Mouse (Mus musculus): ENCODE measurements at regions not wholly inside any gene's neighbourhood (a gene's known extent, or its start where the extent isn't known, plus 50 kb on each side); places are given as distances from the start of the nearest gene placed in this dataset.
"Not testable (repeated sequence)": the region's sequence is repeated elsewhere in the genome, so short reads cannot be mapped to it uniquely, and the experiment has no call there.

- Histone ChIP-seq H3K27ac (ENCODE audit: low read depth, low read length) (no peak overlapping the region), H3K27me3 (replicated peaks; ENCODE audit: control insufficient read depth, insufficient read depth, low read length) (no peaks in the 10 kb centered on the region), H3K9me3 (ENCODE audit: control insufficient read depth) (no peaks in the 10 kb centered on the region), H3K4me1 (replicated peaks; ENCODE audit: control insufficient read depth, insufficient read depth, low read length) (no peaks in the 10 kb centered on the region), H3K36me3 (ENCODE audit: control insufficient read depth, insufficient read depth) (no peaks in the 10 kb centered on the region), H3K9ac (ENCODE audit: low read depth, low read length) (no peak overlapping the region), H3K4me3 (ENCODE audit: low read depth, low read length) (no peak overlapping the region), H3K4me2 (replicated peaks; ENCODE audit: low read depth) (no peak overlapping the region)
- 82% methylated on average over 3 of the region's 3 CpGs for WGBS
- no peak for TF ChIP-seq CTCF (IDR thresholded peaks at IDR 0.05; ENCODE audit: low read depth)
- no peak for ATAC-seq
Observed at GRCm38 (mm10) chr14:53802547-53802946, 451.4 kb downstream of the Dad1 start.

DNA sequence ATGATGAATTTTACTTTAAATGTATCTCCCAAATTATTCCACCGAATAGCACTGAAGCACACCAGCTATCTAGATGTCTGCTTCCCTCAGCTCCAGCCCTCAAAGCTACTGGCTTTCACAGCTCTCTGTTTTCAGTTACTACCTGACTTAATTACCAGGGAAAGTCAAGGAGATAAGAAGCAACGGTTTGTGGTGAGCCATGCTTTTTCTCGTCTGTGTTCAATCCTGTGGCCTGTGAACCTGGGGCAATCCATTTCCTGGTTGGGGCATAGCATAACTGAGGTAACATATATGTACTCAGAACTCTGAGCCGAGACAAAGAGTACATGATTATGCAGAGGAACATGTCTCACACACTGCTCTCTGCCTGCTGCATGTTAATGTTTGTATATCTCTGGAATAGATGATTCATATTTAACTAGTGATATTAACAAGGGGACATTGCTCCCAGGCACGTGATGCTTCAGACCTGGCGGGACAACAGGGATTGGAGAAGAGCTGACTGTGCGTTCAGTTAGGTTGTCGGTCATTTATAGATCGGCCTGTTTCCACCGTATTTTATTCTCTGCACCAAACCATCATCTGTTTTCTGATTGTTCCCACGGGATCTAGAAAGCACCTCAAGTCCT, 453.3 kb downstream of the Dad1 start:
- ATAC-seq, result peak; percentile 43; the same call in 1 of the 2 replicates
- no peak for TF ChIP-seq CTCF (IDR thresholded peaks at IDR 0.05; ENCODE audit: low read depth)
- Histone ChIP-seq H3K27me3 (replicated peaks; ENCODE audit: control insufficient read depth, insufficient read depth, low read length) (no peaks in the 10 kb centered on the region), H3K4me2 (replicated peaks; ENCODE audit: low read depth) (no peak overlapping the region), H3K27ac (ENCODE audit: low read depth, low read length) (no peak overlapping the region), H3K9ac (ENCODE audit: low read depth, low read length) (no peak overlapping the region), H3K36me3 (ENCODE audit: control insufficient read depth, insufficient read depth) (no peaks in the 10 kb centered on the region), H3K4me1 (replicated peaks; ENCODE audit: control insufficient read depth, insufficient read depth, low read length) (no peaks in the 10 kb centered on the region), H3K4me3 (ENCODE audit: low read depth, low read length) (no peak overlapping the region), H3K9me3 (ENCODE audit: control insufficient read depth) (no peaks in the 10 kb centered on the region)
- 62% methylated on average over 11 of the region's 11 CpGs for WGBS

- not testable (repeated sequence) for H3K27me3 ChIP-seq (replicated peaks; ENCODE audit: control insufficient read depth, insufficient read depth, low read length); H3K4me2 ChIP-seq (replicated peaks; ENCODE audit: low read depth); H3K4me1 ChIP-seq (replicated peaks; ENCODE audit: control insufficient read depth, insufficient read depth, low read length); H3K27ac ChIP-seq (ENCODE audit: low read depth, low read length); ATAC-seq; H3K36me3 ChIP-seq (ENCODE audit: control insufficient read depth, insufficient read depth); H3K4me3 ChIP-seq (ENCODE audit: low read depth, low read length); H3K9me3 ChIP-seq (ENCODE audit: control insufficient read depth); H3K9ac ChIP-seq (ENCODE audit: low read depth, low read length)
- 53% methylated on average over 1 of the region's 1 CpGs for WGBS
Observed at GRCm38 (mm10) chr14:53795160-53795559, 458.7 kb downstream of the Dad1 start.

- no peak for ATAC-seq
- 79% methylated on average over 5 of the region's 5 CpGs for WGBS
- no peak overlapping the region for H3K4me3 ChIP-seq (ENCODE audit: low read depth, low read length)
- no peak overlapping the region for H3K4me2 ChIP-seq (replicated peaks; ENCODE audit: low read depth)
- no peaks in the 10 kb centered on the region for H3K27me3 ChIP-seq (replicated peaks; ENCODE audit: control insufficient read depth, insufficient read depth, low read length)
- H3K9me3 ChIP-seq (ENCODE audit: control insufficient read depth), result no peaks in the 10 kb centered on the region
- TF ChIP-seq CTCF (IDR thresholded peaks at IDR 0.05; ENCODE audit: low read depth), result no peak
- no peaks in the 10 kb centered on the region for H3K4me1 ChIP-seq (replicated peaks; ENCODE audit: control insufficient read depth, insufficient read depth, low read length)
- H3K27ac ChIP-seq (ENCODE audit: low read depth, low read length), result no peak overlapping the region
- H3K36me3 ChIP-seq (ENCODE audit: control insufficient read depth, insufficient read depth), result no peaks in the 10 kb centered on the region
- H3K9ac ChIP-seq (ENCODE audit: low read depth, low read length), result no peak overlapping the region
Observed at GRCm38 (mm10) chr14:53794527-53794926, 459.4 kb downstream of the Dad1 start.

GRCm38 (mm10) chr14:53792432-53792831, 461.5 kb downstream of the Dad1 start:
- not testable (repeated sequence) for H3K4me1 ChIP-seq (replicated peaks; ENCODE audit: control insufficient read depth, insufficient read depth, low read length); H3K4me2 ChIP-seq (replicated peaks; ENCODE audit: low read depth); H3K27me3 ChIP-seq (replicated peaks; ENCODE audit: control insufficient read depth, insufficient read depth, low read length); H3K9me3 ChIP-seq (ENCODE audit: control insufficient read depth); H3K27ac ChIP-seq (ENCODE audit: low read depth, low read length); H3K36me3 ChIP-seq (ENCODE audit: control insufficient read depth, insufficient read depth); ATAC-seq; H3K9ac ChIP-seq (ENCODE audit: low read depth, low read length); H3K4me3 ChIP-seq (ENCODE audit: low read depth, low read length)
- WGBS, result 77% methylated on average over 1 of the region's 1 CpGs

DNA sequence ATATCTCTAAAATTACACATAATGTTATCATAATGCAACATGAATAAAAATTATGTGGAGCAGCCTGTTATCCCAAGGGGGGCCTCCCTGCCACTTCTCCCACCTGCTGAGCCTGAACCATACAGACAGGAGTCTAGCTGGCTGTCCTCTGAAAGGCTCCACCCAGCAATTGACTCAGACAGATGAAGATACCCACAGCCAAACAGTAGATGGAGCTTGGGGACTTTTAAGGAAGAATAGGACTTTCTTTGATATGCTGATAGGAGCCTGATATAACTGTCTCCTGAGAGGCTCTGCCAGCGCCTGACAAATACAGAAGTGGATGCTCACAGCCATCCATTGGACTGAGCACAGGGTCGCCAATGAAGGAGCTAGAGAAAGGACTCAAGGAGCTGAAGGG, 468.4 kb downstream of the Dad1 start:
- ATAC-seq; H3K4me1 ChIP-seq (replicated peaks; ENCODE audit: control insufficient read depth, insufficient read depth, low read length); H3K27ac ChIP-seq (ENCODE audit: low read depth, low read length); H3K9me3 ChIP-seq (ENCODE audit: control insufficient read depth); H3K27me3 ChIP-seq (replicated peaks; ENCODE audit: control insufficient read depth, insufficient read depth, low read length); H3K4me2 ChIP-seq (replicated peaks; ENCODE audit: low read depth); H3K36me3 ChIP-seq (ENCODE audit: control insufficient read depth, insufficient read depth); H3K4me3 ChIP-seq (ENCODE audit: low read depth, low read length); H3K9ac ChIP-seq (ENCODE audit: low read depth, low read length): not testable (repeated sequence)
- 74% methylated on average over 2 of the region's 2 CpGs for WGBS

DNA sequence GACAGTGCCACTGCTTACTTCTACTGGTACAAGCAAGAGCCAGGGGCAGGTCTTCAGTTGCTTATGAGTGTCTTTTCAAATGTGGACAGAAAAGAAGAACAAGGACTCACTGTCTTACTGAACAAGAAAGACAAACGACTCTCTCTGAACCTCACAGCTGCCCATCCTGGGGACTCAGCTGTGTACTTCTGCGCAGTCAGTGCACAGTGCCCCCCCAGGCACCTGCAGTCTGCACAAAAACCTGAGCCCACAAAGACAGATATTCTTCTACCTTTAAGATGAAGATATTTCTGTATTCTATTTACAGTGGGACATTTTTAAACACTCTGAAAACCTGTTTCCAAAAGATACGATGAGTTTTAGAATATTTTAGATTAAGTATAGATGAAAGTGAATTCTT, 476.5 kb downstream of the Dad1 start:
- Histone ChIP-seq H3K4me3 (ENCODE audit: low read depth, low read length) (no peak overlapping the region), H3K36me3 (ENCODE audit: control insufficient read depth, insufficient read depth) (no peaks in the 10 kb centered on the region), H3K27me3 (replicated peaks; ENCODE audit: control insufficient read depth, insufficient read depth, low read length) (no peaks in the 10 kb centered on the region), H3K4me2 (replicated peaks; ENCODE audit: low read depth) (no peak overlapping the region), H3K27ac (ENCODE audit: low read depth, low read length) (no peak overlapping the region), H3K9ac (ENCODE audit: low read depth, low read length) (no peak overlapping the region), H3K9me3 (ENCODE audit: control insufficient read depth) (no peaks in the 10 kb centered on the region), H3K4me1 (replicated peaks; ENCODE audit: control insufficient read depth, insufficient read depth, low read length) (no peaks in the 10 kb centered on the region)
- no peak for TF ChIP-seq CTCF (IDR thresholded peaks at IDR 0.05; ENCODE audit: low read depth)
- WGBS, result 72% methylated on average over 3 of the region's 3 CpGs
- no peak for ATAC-seq
